Mouse (Mus musculus) gastrocnemius, postnatal 14 days (tissue): ENCODE data around the gene Angptl2. TPM values are rescaled to one million over a fixed set of nuclear protein-coding genes. Genes with fewer than 3 reads are reported as not detected.
A peak's percentile ranks its signal among the peaks of the same experiment; 100 is the strongest.

ENCODE experiments used
- DNase-seq: peaks from one replicate; pipeline ENCODE4 v3.0.0; 2021; ENCODE audit warnings: mixed read lengths
- intact Hi-C: fragments of 180-260 bp; cut with DNase I; formaldehyde crosslinking; loops from one replicate; pipeline ENCODE4 v1.15.1; 2025; ENCODE audit warnings: low total_unique reads
- long read RNA-seq, 2 experiments: library from polyadenylated mRNA; stranded (forward); transcript quantifications; one replicate each; pipeline ENCODE4 v2.0.0; 2021
- total RNA-seq, 2 experiments: library from RNA; stranded (reverse); gene quantifications; 2 replicates each; pipeline ENCODE4 v1.2.3; 2021

Gene Angptl2
- 100 to 1,000 TPM; 121 to 163 TPM for total RNA-seq
- long read RNA-seq, experiment 1, transcript Angptl2-201 (5 exons, 3,339 nt) = major isoform, 134 of 165 reads
- long read RNA-seq, experiment 1, partial matches to known transcripts = 23 of 165 reads
- long read RNA-seq, experiment 1, other reads (novel, unspliced or antisense) = 8 of 165 reads
- long read RNA-seq, experiment 2, transcript Angptl2-201 (5 exons, 3,339 nt) = major isoform, 159 of 183 reads
- long read RNA-seq, experiment 2, partial matches to known transcripts = 14 of 183 reads
- long read RNA-seq, experiment 2, other reads (novel, unspliced or antisense) = 10 of 183 reads

DNA sequence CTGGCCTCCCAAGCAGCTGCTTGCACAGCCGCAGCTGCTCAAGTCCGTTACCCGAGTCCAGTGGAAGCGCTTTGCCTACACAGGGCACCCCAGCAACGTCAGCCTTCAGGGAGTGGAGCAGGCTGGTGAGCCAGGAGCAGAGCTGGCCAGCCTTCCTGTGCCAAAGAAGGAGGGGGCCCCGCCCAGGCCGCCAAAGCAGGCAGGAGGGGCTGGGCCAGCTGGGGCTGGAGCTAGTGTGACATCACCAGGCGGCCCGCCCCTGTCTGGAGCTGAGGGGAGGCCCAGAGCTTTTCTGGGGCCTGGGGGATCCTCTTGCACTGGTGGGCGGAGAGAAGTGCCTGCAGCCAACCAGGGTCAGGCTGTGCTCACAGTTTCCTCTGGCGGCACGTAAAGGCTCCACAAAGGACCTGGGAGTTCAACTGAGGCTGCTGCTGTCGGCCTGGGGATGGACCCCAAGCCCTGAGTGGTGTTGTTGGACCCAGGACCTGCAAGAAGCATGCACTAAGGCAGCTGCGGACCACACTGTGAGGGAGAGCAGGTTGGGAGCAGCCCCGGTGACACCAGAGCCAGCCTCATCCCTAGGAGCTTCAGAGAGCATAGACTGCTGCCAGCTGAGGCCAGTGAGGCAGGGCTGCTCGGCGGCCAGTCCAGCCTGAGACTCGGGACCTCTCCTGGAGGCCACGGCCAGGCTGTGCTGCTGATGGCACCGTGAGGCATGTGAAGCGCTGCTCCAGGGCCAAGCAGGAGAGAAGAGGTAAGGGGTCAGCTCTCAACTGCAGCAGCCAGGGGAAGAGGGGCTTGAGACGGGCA is at the start of gene Angptl2:
Gene Angptl2 (plus strand): TSS at position 370 of the 810 bp plus-strand sequence.
- DNase-seq = peak; percentile 98
- intact Hi-C loops = no loop called here

DNA sequence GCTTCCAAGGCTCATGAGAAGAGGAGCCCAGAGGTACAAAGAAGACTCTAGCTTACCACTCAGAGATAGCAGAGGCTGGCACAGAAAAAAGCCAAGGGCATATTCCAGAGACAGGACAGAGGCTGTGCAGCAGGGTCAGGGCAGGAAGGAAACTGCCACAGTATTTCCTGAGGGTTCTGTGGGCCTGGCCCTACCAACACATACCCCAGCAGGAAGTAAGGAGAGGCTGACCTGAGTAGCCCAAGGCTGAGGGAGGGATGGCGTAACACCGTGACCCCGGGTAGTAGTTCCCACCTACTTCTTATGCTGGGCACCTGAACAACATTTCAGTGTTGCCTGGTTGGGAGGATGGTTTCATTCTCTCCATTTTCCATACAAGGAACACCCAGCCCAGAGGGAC is 48.8 kb upstream of the Angptl2 start:
- no peak for DNase-seq
- intact Hi-C loops = no loop called here

DNA sequence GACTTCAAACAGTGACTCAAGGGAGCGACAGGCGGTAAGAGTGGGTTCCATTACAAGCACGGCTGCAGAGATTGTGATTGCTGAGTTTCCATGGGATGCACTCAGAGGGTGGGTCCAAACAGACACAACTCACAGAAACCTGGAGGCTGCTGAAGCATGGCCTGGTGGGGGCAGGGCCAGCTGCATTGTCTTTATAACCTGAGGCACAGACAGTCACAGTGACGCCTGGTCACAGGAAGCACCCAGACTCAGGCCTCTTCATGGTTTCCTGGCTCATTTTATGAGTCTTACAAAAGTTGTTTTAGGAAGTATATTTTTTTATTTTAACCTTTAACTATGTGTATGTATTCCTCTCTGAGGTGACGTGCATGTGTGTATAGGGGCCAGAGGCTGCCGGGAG is 46.4 kb upstream of the Angptl2 start:
- intact Hi-C loops = no loop called here
- no peak for DNase-seq

- intact Hi-C loops = no loop called here
Observed at GRCm38 (mm10) chr2:33170777-33171565, 44.9 kb upstream of the Angptl2 start.

GRCm38 (mm10) chr2:33173126-33173525 is 42.7 kb upstream of the Angptl2 start:
- intact Hi-C loops = no loop called here

More at GRCm38 (mm10) chr2:33170777-33171565, 44.9 kb upstream of the Angptl2 start:
- no peak for DNase-seq

DNA sequence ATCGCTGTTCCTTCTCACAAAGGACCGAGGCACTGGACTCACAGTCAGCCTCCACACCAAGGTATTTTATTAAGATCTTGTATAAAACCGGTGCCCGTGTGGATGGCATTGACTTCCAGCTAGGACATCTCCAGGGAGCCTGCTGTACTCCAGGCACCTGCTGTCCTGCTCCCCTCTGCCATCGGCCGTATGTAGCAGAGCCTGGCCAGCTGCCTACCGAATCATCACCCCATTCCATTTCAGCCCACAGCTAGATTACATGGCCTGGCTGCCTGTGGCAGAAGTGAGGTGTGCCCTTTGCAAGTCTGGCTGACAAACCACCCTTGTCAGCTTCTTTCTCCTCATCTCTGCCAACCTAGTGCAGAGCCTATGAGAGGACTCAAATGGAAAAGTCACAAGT is 42.2 kb upstream of the Angptl2 start:
- intact Hi-C loops = no loop called here
- peak; percentile 75 for DNase-seq

More at GRCm38 (mm10) chr2:33173126-33173525, 42.7 kb upstream of the Angptl2 start:
- no peak for DNase-seq

DNA sequence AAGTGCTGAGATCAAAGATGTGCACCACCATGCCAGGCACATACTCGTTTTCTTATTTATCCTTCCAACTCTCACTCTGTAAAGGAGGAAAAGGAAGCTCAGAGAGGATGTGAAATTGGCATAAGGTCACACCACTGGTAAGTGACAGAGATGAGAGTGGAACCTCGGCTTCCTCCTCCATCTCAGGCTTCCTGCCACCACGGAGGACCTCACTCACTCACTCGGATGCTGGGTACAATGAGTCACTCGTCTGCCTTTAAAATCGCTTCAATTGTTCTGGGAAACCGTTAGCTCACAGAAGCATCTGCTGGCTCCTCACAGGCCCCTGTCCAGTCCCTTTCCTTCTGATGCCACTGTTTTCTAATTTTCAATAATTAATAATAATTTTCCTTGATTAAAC is 39.4 kb upstream of the Angptl2 start:
- no peak for DNase-seq
- intact Hi-C loops = no loop called here

GRCm38 (mm10) chr2:33176921-33177320 is 38.9 kb upstream of the Angptl2 start:
- intact Hi-C loops = no loop called here
- peak; percentile 52 for DNase-seq

GRCm38 (mm10) chr2:33177443-33178242 is 38.2 kb upstream of the Angptl2 start:
- intact Hi-C loops = no loop called here
- DNase-seq = no peak

DNA sequence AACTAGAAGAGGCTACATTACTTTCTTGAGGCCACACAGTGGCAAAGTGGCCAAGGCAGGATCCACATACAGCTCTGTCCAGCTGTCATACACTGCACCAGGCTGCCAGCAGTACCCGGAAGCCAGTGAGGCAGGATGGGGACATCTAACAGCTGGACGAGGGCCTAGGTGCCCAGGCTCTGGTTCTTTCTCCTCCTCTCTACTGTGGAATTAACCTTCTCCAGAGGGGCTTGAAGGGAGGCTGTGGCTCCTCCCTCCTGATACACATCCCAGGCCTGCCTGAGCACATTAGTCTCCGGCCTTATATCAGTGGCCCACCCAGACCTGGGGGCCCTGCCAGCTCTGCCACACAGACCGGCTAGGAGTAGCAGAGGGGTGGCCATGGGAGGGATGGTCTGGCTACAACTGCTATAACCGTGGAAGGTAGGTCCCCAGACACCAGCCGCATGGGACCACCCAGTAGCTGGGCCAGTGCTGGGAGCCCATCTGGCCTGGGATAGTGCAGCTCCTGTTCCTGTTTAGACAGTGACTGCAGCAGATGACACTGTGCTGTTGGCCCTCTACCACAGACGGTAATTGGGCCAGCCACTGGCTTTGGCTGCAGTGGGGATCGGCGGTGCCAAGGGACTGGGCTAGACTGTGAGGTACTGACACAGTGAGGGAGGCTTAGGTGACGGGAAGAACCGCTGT is 37.5 kb upstream of the Angptl2 start:
- intact Hi-C loops = no loop called here
- peak; percentile 83 for DNase-seq

- DNase-seq = no peak
- intact Hi-C loops = no loop called here
Observed at GRCm38 (mm10) chr2:33179171-33179929, 36.5 kb upstream of the Angptl2 start.

DNA sequence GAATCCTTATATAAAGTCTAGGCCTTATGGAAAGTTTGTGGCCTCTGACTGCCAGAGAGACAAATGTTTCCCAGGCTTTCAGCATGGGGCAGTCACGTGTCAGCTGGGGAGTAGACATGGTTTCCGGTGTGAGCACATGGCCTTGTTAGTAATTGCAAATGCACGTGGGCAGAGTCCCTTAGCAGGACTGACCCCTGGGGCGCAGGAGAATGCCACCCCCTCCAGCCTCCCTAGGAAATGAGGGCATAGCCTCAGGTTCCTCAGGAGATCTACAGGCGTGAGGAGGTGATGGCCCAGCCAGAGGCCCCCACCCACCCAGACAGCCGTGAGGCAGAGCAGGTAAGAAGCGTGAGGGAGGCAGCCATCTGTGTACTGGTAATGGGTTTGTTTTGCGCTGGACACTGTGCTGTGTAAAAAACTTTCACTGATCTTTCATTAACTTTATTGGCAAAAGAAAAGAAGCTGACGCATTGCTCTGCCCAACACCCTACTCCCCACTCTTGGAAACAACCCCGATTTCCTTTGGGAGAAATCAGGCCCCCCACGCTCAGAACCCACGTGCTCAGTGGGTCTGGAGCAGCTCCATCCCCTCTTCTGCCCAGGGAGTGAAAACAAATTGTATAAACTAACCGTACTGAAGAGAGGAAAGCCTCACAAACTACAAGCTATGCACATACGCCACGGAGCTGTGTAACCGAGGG is 35.8 kb upstream of the Angptl2 start:
- intact Hi-C loops = no loop called here
- DNase-seq = no peak

DNA sequence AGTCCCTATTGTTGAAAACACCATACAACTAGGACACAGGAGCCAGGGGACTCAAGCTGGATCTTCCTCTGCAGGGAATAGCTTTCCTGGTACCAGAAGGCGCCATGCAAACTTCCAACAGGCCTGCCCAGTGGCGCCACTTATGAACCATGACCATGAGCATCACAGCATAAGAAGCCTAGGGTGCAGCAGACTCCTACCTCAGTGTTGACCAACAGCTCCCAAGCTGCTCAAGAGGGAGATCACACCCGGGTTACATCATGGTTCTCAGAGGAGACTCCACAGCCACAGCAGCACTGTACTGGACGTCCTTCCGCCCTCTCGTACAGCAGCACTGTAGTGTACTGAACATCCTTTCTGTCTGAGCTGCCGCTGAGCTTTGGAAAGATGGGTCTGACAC is 32.5 kb upstream of the Angptl2 start:
- intact Hi-C loops = no loop called here
- no peak for DNase-seq

DNA sequence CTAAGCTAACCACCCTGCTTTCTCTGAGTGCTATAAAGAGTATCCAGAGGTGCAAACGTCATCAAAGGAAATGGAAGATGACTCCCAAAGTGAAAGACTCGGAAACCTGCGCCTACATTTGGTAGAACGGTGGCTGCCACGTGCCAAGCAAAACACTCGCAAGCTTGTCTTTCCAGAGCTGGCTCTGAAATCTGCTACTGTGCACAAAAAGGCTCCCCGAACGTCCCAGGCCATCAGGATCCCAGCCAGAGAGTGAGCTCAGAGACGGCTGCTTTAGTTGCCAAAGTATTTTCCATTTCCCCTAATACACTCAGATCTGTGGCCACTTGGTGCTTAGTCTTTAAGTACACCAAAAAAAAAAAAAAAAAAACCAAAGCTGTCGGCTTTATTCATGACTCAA is 31.2 kb upstream of the Angptl2 start:
- intact Hi-C loops = no loop called here

GRCm38 (mm10) chr2:33185258-33185657 is 30.6 kb upstream of the Angptl2 start:
- peak; percentile 70 for DNase-seq
- intact Hi-C loops = no loop called here

More for the DNA sequence above, 31.2 kb upstream of the Angptl2 start:
- DNase-seq = peak; percentile 76

GRCm38 (mm10) chr2:33186505-33186904 is 29.4 kb upstream of the Angptl2 start:
- intact Hi-C loops = no loop called here
- no peak for DNase-seq

DNA sequence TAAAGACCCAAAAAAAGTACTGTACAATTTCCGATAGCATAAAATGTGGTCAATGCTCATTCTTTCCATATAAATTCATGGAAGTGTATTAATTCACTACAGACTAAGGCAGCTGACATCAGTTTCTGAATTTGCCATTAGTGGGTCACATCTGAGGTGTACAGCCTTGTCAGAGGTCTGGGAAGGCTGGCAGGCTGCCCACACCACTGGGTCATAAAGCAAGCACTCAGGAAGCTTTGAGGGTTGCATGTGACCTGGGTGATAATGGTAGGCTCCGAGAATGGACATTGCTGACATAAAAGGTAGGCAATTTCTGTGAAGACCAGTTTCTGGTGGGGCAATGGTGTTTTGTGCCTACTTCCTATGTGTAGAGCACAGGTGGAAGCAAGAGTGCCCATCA is 28.0 kb upstream of the Angptl2 start:
- intact Hi-C loops = no loop called here

More for the DNA sequence above, 28.0 kb upstream of the Angptl2 start:
- no peak for DNase-seq
